Mouse (Mus musculus) forebrain, embryonic 12.5 days (tissue): ENCODE measurements around the gene Lmln. TPM values are rescaled to one million over a fixed set of nuclear protein-coding genes. Genes with fewer than 3 reads are reported as not detected.
"Not testable (repeated sequence)": the region's sequence is repeated elsewhere in the genome, so short reads cannot be mapped to it uniquely, and the experiment has no call there.

Experiments used
- ATAC-seq: fragments of 200-750 bp; cut with Nextera tagmentation; 2 replicates; pipeline ENCODE4 v1.8.0; 2017; ENCODE audit warnings: moderate TSS enrichment; ENCODE audit not compliant: low FRiP score
- H3K27ac ChIP-seq: fragments of 300-500 bp; sonication (generic); 2 replicates; pipeline ENCODE4 v1.5.1; 2016; ENCODE audit warnings: mild to moderate bottlenecking
- H3K27me3 ChIP-seq: fragments of 300-500 bp; sonication (generic); 2 replicates; pipeline ENCODE4 v1.6.1; 2016; ENCODE audit warnings: mild to moderate bottlenecking
- H3K36me3 ChIP-seq: fragments of 300-500 bp; sonication (generic); replicated peaks from 2 replicates; pipeline ENCODE4 v1.6.1; 2016; ENCODE audit warnings: mild to moderate bottlenecking
- H3K4me1 ChIP-seq: fragments of 300-500 bp; sonication (generic); 2 replicates; pipeline ENCODE4 v1.6.1; 2016
- H3K4me2 ChIP-seq: fragments of 300-500 bp; sonication (generic); 2 replicates; pipeline ENCODE4 v1.6.1; 2016; ENCODE audit warnings: mild to moderate bottlenecking, moderate library complexity
- H3K4me3 ChIP-seq: fragments of 300-500 bp; sonication (generic); replicated peaks from 2 replicates; pipeline ENCODE4 v1.5.1; 2016; ENCODE audit warnings: mild to moderate bottlenecking
- H3K9ac ChIP-seq: fragments of 300-500 bp; sonication (generic); 2 replicates; pipeline ENCODE4 v1.6.1; 2016; ENCODE audit warnings: mild to moderate bottlenecking
- H3K9me3 ChIP-seq: fragments of 300-500 bp; sonication (generic); 2 replicates; pipeline ENCODE4 v1.6.1; 2016
- WGBS: fragments of 180-500 bp; shearing (Covaris S2); methylation state at CpG from one replicate; pipeline ENCODE4 v1.1.7; 2016; 5-methylcytosine and 5-hydroxymethylcytosine counted together
- polyA plus RNA-seq: library from polyadenylated mRNA; unstranded; fragments of >200 nt; fragmentation: Nextera tagmentation; extraction: Ambion mirVana; gene quantifications from 2 replicates; pipeline ENCODE4 v1.2.1, GENCODE M21; 2016

Gene Lmln
- polyA plus RNA-seq, 1 experiment from 2014 or later, result 4.4 TPM

DNA sequence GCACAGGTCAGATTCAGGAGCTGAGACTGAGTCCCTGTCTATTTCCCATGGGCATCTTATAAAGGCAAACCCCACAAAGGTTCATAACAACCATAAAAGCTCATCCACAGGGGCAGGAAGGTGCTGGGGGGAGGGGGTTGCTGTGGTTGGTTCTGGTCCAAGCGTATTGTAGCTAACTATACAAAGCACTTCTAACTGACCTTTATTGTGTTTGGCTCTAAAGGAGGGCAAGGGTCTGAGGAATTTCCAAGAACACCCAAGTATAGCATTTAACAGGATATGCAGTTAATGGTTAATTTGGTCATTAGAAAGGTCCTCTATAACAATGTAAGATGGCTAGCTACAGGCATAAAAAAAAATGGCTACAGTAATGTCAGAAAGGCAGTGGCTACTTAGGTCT is 19.6 kb upstream of the Lmln start:
- H3K4me2 ChIP-seq, result no peak overlapping the region
- H3K4me3 ChIP-seq, result no peak overlapping the region
- no peaks in the 10 kb centered on the region for H3K9me3 ChIP-seq
- H3K4me1 ChIP-seq, result no peaks in the 10 kb centered on the region
- H3K27me3 ChIP-seq, result no peaks in the 10 kb centered on the region
- 71% methylated on average over 1 of the region's 1 CpGs for WGBS
- no peak for ATAC-seq
- no peaks in the 10 kb centered on the region for H3K36me3 ChIP-seq
- no peak overlapping the region for H3K9ac ChIP-seq
- no peak overlapping the region for H3K27ac ChIP-seq

DNA sequence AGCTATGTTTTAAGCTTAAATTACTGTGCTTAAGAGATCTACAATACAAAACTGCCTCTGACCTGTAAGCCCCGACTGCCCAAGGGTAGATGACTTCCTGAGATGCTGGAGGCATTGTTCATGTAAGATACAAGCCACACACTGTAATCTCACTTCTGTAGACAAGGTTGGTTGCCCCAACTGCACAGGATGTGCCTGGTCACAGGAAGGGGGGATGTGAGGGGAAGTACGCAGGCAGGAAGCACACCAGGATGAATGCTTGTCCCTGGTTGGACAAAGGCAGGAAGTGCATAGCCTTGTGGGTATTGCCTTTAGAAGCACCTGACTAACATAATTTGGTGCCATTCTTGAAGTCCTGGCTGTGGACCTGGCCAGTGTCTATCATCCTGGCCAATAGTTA is 19.1 kb upstream of the Lmln start:
- no peak for ATAC-seq
- Histone ChIP-seq H3K4me1 (no peaks in the 10 kb centered on the region), H3K9me3 (no peaks in the 10 kb centered on the region), H3K27ac (no peak overlapping the region), H3K4me3 (no peak overlapping the region), H3K36me3 (no peaks in the 10 kb centered on the region), H3K9ac (no peak overlapping the region), H3K4me2 (no peak overlapping the region), H3K27me3 (no peaks in the 10 kb centered on the region)
- WGBS, result 79% methylated on average over 2 of the region's 2 CpGs

DNA sequence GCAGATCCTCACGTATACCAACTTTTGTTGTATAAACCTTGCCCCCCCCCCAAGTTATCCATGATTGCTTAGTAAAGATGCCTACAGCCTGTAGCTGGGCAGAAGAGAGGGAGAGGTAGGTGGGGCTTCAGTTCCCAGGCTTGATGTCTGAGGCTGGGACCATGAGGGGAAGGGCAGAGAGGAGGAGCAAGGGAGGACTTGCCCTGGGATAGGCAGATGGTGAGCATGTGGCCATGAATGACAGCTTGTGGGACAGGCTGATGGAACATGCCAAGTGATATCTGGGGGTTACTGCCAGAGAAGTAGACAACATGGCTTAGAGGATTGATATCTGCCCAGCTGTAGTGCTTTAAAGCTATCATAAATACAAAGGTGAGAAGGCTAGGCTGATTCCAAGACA is 14.3 kb upstream of the Lmln start:
- Histone ChIP-seq H3K36me3 (no peaks in the 10 kb centered on the region), H3K27me3 (no peaks in the 10 kb centered on the region), H3K4me3 (no peak overlapping the region), H3K4me1 (no peaks in the 10 kb centered on the region), H3K27ac (no peak overlapping the region), H3K9me3 (no peaks in the 10 kb centered on the region), H3K4me2 (no peak overlapping the region), H3K9ac (no peak overlapping the region)
- WGBS, result 92% methylated on average over 1 of the region's 1 CpGs
- no peak for ATAC-seq

DNA sequence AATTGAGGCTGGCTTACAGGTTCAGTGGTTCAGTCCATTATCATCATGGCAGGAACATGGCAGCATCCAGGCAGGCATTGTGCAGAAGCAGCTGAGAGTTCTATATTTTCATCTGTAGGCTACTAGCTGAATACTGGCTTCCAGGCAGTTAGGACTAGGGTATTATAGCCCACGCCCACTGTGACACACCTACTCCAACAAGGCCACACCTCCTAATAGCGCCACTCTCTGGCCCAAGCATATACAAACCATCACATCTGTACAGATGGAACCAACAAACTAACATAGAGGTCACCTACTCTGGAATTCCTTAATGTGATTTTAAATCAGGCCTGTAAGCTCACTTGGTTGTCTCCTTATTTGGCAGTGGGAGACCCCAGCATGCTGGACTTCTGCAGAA is 13.6 kb upstream of the Lmln start:
- H3K27ac ChIP-seq, result no peak overlapping the region
- no peak overlapping the region for H3K9ac ChIP-seq
- no peaks in the 10 kb centered on the region for H3K9me3 ChIP-seq
- H3K36me3 ChIP-seq, result no peaks in the 10 kb centered on the region
- 81% methylated on average over 2 of the region's 2 CpGs for WGBS
- H3K4me1 ChIP-seq, result no peaks in the 10 kb centered on the region
- H3K4me2 ChIP-seq, result no peak overlapping the region
- H3K4me3 ChIP-seq, result no peak overlapping the region
- no peaks in the 10 kb centered on the region for H3K27me3 ChIP-seq
- ATAC-seq, result no peak

DNA sequence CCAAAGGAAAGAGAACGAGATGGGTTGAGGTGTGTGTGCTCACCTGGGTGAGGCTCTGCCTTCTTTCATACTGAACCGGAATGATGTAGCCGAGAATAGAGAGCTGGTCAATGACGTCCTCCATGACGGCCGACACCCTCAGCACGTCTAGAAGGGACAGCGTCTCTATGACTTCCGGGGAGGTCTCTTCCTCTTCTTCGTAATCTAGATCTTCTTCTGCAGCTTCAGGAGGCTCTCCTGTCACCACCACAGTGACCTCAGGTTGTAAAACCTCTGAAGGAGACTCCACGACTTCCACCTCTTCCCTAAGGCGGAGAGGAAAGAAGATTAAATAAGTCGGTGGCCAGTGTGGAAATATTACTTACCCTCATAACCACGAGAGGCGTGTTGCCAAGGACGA is 12.5 kb upstream of the Lmln start:
- H3K36me3 ChIP-seq, result no peaks in the 10 kb centered on the region
- no peak overlapping the region for H3K9ac ChIP-seq
- H3K4me2 ChIP-seq, result no peak overlapping the region
- H3K4me3 ChIP-seq, result no peak overlapping the region
- no peaks in the 10 kb centered on the region for H3K27me3 ChIP-seq
- H3K27ac ChIP-seq, result no peak overlapping the region
- ATAC-seq, result no peak
- H3K9me3 ChIP-seq, result no peaks in the 10 kb centered on the region
- no peaks in the 10 kb centered on the region for H3K4me1 ChIP-seq
- 94% methylated on average over 16 of the region's 16 CpGs for WGBS

DNA sequence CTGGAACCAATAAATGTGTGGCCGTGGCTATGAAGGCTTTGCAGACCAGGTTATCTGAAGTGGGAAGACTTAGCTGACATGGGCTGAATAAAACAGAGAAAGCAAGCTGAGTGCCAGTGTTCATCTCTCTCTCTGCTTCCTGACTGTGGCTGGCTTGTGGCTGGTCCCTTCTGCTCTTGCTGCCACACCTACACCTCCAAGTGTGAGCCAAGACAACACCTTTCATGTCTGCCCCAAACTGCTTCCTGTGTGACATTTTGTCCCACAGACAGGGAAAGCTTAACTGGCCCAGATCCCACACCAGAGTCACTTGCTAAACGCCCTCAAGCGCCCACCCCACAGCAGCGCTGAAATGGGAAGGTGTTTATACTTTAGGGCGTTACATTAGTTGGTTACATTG is 9.2 kb upstream of the Lmln start:
- H3K27me3 ChIP-seq, result no peaks in the 10 kb centered on the region
- no peak overlapping the region for H3K4me2 ChIP-seq
- peaks cover 12% of the 10 kb centered on the region for H3K4me1 ChIP-seq
- no peaks in the 10 kb centered on the region for H3K9me3 ChIP-seq
- H3K36me3 ChIP-seq, result peaks cover 4% of the 10 kb centered on the region
- no peak overlapping the region for H3K4me3 ChIP-seq
- no peak overlapping the region for H3K9ac ChIP-seq
- 80% methylated on average over 5 of the region's 5 CpGs for WGBS
- ATAC-seq, result no peak
- no peak overlapping the region for H3K27ac ChIP-seq

DNA sequence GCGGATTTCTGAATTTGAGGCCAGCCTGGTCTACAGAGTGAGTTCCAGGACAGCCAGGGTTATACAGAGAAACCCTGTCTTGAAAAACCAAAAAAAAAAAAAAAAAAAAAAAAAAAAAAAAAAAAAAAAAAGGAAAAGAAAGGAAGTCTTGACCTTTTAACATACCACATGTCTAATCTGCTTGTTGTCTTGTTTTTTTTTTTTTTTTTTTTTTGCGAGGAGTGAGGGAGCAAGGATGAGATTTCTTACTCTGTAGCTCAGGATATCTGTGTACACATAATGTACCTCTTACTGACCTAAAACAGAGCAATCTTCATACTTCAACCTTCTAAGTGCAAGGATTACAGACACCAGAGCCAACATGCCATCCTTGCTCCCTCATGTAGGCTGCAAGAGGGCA is 7.4 kb upstream of the Lmln start:
- peaks cover 21% of the 10 kb centered on the region for H3K36me3 ChIP-seq
- H3K27me3 ChIP-seq, H3K9me3 ChIP-seq, H3K4me3 ChIP-seq, H3K4me2 ChIP-seq, ATAC-seq, H3K27ac ChIP-seq, H3K9ac ChIP-seq: not testable (repeated sequence)
- WGBS, result 76% methylated on average over 2 of the region's 2 CpGs
- H3K4me1 ChIP-seq, result peaks cover 15% of the 10 kb centered on the region

DNA sequence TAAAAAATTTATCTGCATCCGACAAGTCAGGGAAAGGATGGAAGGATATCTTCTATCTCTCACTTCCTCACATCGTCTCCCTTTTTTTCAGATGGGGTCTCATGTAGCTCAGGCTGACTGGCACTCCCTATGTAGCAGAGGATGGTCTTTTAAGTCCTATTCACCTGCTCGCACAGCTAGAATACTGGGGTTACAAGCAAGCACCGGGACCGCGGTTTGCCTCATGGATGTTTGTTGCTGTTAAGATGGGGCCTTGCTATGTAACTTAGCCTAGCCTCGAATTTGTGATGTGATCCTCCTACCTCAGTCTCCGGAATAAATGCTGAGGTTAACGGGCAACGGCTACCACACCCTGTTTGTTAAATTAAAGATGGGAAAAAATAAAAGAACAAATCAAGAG is 6.7 kb upstream of the Lmln start:
- 25% methylated on average over 10 of the region's 10 CpGs for WGBS
- Histone ChIP-seq H3K4me1 (peaks cover 15% of the 10 kb centered on the region), H3K27me3 (no peaks in the 10 kb centered on the region), H3K4me3 (peak overlapping the region; percentile 93), H3K9ac (no peak overlapping the region), H3K27ac (no peak overlapping the region), H3K9me3 (no peaks in the 10 kb centered on the region), H3K4me2 (peak overlapping the region; percentile 73), H3K36me3 (peaks cover 28% of the 10 kb centered on the region)
- peak; percentile 36 for ATAC-seq

DNA sequence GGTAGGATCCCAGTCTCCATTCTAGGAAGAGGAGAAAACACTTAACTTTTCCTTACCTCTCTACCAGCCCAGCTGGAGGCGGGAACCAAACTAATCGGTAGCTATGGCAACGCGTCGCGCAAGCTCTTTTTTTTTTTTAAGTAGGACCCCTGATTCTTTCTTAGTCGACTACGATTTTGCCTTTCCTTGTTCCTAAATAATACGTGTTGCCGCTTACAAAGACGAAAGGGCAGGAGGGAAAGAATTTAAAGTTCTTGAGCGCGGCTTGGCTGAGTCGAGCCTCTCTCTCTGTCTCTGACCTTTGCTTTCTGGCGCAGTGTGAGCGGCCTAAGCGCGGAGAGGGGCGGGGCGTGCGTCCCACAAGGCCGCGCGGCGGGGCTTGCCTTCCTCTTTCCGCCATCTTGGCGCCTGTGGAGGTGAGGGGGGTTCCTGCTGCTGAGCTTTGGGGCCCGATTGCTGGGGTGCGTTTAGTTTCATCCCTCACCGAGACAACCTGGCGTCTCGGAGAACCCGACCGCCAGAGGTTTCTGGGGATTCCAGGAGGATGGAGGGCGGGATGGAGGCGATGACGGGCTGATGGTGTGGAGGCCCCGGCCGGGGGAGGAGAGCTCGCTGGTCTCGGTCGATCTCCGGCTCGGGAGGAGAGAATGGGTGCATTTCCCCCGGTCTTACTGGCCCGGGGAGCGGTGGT is 6.1 kb upstream of the Lmln start, which contains the start of the genes Iqcg and Rpl35a:
Gene Iqcg, minus strand, starts transcription at position 124 of the 691 bp plus-strand sequence.
Gene Rpl35a, plus strand, starts transcription at position 359 of the 691 bp plus-strand sequence.
- H3K4me3 ChIP-seq, result peak within 1 kb of the TSS; percentile 93
- peaks cover 31% of the 10 kb centered on the region for H3K36me3 ChIP-seq
- no peaks in the 10 kb centered on the region for H3K9me3 ChIP-seq
- H3K27ac ChIP-seq, result peak within 1 kb of the TSS; percentile 92
- peak; percentile 94 for ATAC-seq
- H3K27me3 ChIP-seq, result no peaks in the 10 kb centered on the region
- under 1% methylated on average over 47 of the region's 47 CpGs for WGBS
- peak within 1 kb of the TSS; percentile 73 for H3K4me2 ChIP-seq
- H3K4me1 ChIP-seq, result peaks cover 15% of the 10 kb centered on the region
- H3K9ac ChIP-seq, result peak within 1 kb of the TSS; percentile 96

DNA sequence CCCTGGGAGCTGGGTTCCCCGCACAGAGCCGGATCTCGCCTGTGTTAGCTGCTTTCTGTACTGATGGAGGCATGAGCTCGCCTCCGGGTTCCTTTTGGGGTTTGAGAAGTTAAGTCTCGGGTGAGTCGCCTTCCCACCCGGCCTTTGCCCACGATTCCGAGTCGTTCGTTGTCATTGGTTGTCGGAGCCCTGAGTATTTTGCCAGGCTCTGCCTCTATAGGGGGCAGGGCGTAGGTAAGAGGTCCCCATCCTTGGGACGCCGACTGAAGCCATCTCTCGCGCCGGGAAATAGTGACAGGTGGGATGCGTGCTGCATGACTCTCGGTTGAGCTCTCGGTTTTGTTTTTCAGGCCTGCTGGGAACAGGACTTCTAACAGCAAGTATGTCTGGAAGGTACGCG is 5.5 kb upstream of the Lmln start:
- Histone ChIP-seq H3K4me1 (peaks cover 18% of the 10 kb centered on the region), H3K27me3 (no peaks in the 10 kb centered on the region), H3K9ac (peak overlapping the region; percentile 96), H3K4me2 (peak overlapping the region; percentile 73), H3K4me3 (peak overlapping the region; percentile 93), H3K9me3 (no peaks in the 10 kb centered on the region), H3K36me3 (peaks cover 31% of the 10 kb centered on the region), H3K27ac (peak overlapping the region; percentile 92)
- ATAC-seq, result peak; percentile 39; the same call in 1 of the 2 replicates
- under 1% methylated on average over 22 of the region's 24 CpGs for WGBS

DNA sequence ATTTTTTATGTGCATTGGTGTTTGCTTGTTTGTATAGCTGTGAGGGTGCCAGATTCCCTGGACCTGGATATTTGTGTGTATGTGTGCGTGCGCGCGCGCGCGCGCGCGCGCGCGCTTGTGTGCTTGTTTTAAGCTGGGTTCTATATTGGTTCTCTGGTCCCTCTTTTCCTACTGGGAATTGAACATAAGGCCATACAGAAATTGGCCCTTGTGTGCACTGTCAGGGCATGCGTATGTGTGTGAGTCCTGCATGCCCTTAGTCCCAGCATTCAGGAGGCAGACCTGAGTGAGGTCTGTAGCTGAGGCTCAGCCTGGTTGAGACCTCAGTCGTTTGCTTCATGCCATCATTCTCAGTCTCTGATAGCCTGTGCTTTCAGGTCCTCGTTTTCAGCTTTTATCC is 4.3 kb upstream of the Lmln start:
- WGBS, result 93% methylated on average over 16 of the region's 16 CpGs
- Histone ChIP-seq H3K4me2 (peak overlapping the region; percentile 73), H3K9ac (peak overlapping the region; percentile 40; the same call in 1 of the 2 replicates), H3K4me3 (peak overlapping the region; percentile 93), H3K27me3 (no peaks in the 10 kb centered on the region), H3K9me3 (no peaks in the 10 kb centered on the region), H3K36me3 (peaks cover 31% of the 10 kb centered on the region), H3K4me1 (peaks cover 25% of the 10 kb centered on the region), H3K27ac (no peak overlapping the region)
- no peak for ATAC-seq

DNA sequence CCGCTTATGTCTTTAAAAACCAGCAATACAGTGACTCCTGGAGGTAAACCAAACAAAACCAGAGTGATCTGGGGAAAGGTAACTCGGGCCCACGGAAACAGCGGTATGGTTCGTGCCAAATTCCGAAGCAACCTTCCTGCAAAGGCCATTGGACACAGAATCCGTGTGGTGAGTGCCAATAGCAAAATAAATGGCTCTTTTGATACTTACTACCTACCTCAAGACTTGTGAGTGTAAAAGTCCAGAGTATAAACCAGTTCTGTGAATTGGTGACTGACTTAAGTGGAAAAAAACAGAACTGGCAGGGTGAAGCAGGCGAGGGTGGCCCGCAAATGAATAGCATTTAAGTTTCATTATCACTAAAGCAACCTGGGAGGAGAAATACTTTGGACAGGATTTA is 3.7 kb upstream of the Lmln start:
- H3K4me2 ChIP-seq, H3K9ac ChIP-seq, H3K4me3 ChIP-seq, H3K9me3 ChIP-seq, ATAC-seq, H3K27me3 ChIP-seq, H3K27ac ChIP-seq: not testable (repeated sequence)
- Histone ChIP-seq H3K36me3 (peaks cover 31% of the 10 kb centered on the region), H3K4me1 (peaks cover 32% of the 10 kb centered on the region)
- WGBS, result 89% methylated on average over 9 of the region's 9 CpGs

DNA sequence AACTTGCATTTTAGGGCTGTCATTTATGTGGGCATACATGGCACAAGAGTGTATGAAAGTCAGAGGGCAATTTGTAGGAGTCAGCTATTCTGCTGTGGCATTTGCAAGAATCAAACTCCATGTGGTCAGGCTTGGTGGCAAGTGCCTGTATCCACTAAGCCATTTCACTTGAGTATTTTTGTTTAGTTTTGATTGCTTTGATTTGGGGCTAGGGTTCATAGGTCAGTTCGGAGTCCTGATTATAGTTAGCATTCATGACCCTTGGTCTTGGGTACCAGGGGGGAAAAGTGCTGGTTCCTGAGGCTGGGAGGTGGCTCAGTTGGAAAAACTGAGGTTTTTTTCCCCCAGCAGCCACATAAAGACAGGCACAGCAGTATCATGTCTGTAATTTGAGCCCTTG is 2.9 kb upstream of the Lmln start:
- Histone ChIP-seq H3K9me3 (no peaks in the 10 kb centered on the region), H3K27me3 (no peaks in the 10 kb centered on the region), H3K4me2 (no peak overlapping the region), H3K9ac (no peak overlapping the region), H3K27ac (no peak overlapping the region), H3K4me3 (no peak overlapping the region), H3K36me3 (peaks cover 31% of the 10 kb centered on the region), H3K4me1 (peaks cover 38% of the 10 kb centered on the region)
- ATAC-seq, result no peak
- WGBS, result 83% methylated on average over 1 of the region's 1 CpGs
